Mouse (Mus musculus) limb, embryonic 14.5 days (tissue): ENCODE measurements around the gene Ispd. TPM values are rescaled to one million over a fixed set of nuclear protein-coding genes. Genes with fewer than 3 reads are reported as not detected.

ENCODE experiments used
- ATAC-seq: fragments of 200-750 bp; cut with Nextera tagmentation; 2 replicates; pipeline ENCODE4 v1.8.0; 2017; ENCODE audit warnings: low read depth, moderate number of reproducible peaks, moderate TSS enrichment; ENCODE audit not compliant: low FRiP score
- DNase-seq: peaks from one replicate; pipeline ENCODE4 v3.0.0-alpha.2; 2015; ENCODE audit warnings: low spot score
- H3K27ac ChIP-seq: fragments of 300-500 bp; sonication (generic); replicated peaks from 2 replicates; pipeline ENCODE4 v1.5.1; 2014; ENCODE audit warnings: low read depth, mild to moderate bottlenecking, low read length, moderate library complexity, mixed read lengths
- H3K27me3 ChIP-seq: fragments of 300-500 bp; sonication (generic); 2 replicates; pipeline ENCODE4 v1.6.1; 2014; ENCODE audit warnings: low read length, mixed read lengths; ENCODE audit not compliant: control insufficient read depth, insufficient read depth
- H3K36me3 ChIP-seq: fragments of 300-500 bp; sonication (generic); 2 replicates; pipeline ENCODE4 v1.6.1; 2014; ENCODE audit warnings: mild to moderate bottlenecking, low read length, moderate library complexity, mixed read lengths; ENCODE audit not compliant: control insufficient read depth, insufficient read depth
- H3K4me1 ChIP-seq: fragments of 300-500 bp; sonication (generic); 2 replicates; pipeline ENCODE4 v1.6.1; 2014; ENCODE audit warnings: antibody characterized with exemption, low read length, mixed read lengths; ENCODE audit not compliant: control insufficient read depth, insufficient read depth
- H3K4me2 ChIP-seq: fragments of 300-500 bp; sonication (generic); replicated peaks from 2 replicates; pipeline ENCODE4 v1.6.1; 2014; ENCODE audit warnings: low read depth, mild to moderate bottlenecking, low read length, moderate library complexity; ENCODE audit not compliant: severe bottlenecking
- H3K4me3 ChIP-seq: fragments of 300-500 bp; sonication (generic); replicated peaks from 2 replicates; pipeline ENCODE4 v1.5.1; 2014; ENCODE audit warnings: low read length
- H3K9ac ChIP-seq: fragments of 300-500 bp; sonication (generic); 2 replicates; pipeline ENCODE4 v1.6.1; 2014; ENCODE audit warnings: mild to moderate bottlenecking, low read depth, low read length, moderate library complexity; ENCODE audit not compliant: severe bottlenecking
- H3K9me3 ChIP-seq: fragments of 300-500 bp; sonication (generic); 2 replicates; pipeline ENCODE4 v1.6.1; 2016; ENCODE audit warnings: low read length; ENCODE audit not compliant: control insufficient read depth
- POLR2A ChIP-seq: fragments of 200-500 bp; IDR thresholded peaks from 2 replicates; pipeline ENCODE4 v1.8.0; 2012; ENCODE audit warnings: inconsistent platforms, mild to moderate bottlenecking, moderate library complexity, borderline replicate concordance; ENCODE audit not compliant: insufficient read depth, insufficient read length; ENCODE audit errors: extremely low read depth
- WGBS: fragments of 180-500 bp; shearing (Covaris S2); extraction: QIAGEN DNeasy Blood & Tissue Kit; methylation state at CpG from one replicate; pipeline ENCODE4 v1.1.7; 2014; 5-methylcytosine and 5-hydroxymethylcytosine counted together
- polyA plus RNA-seq, 2 experiments: library from polyadenylated mRNA; depleted of rRNA in 1 of 2; stranded (reverse) in 1 of 2; unstranded in 1 of 2; fragments of >200 nt; fragmentation: Nextera tagmentation in 1 of 2; extraction: Ambion mirVana in 1 of 2; gene quantifications; 2 replicates each; pipeline versions ENCODE4 v1.2.1 to v1.2.3; 2012 to 2014

The Ispd gene
- polyA plus RNA-seq, 2 experiments: 3.0 to 9.6 TPM

- Histone ChIP-seq H3K4me2 (no peak overlapping the region), H3K4me1 (no peaks in the 10 kb centered on the region), H3K9me3 (no peaks in the 10 kb centered on the region), H3K36me3 (no peaks in the 10 kb centered on the region), H3K27ac (no peak overlapping the region), H3K4me3 (no peak overlapping the region), H3K27me3 (no peaks in the 10 kb centered on the region), H3K9ac (no peak overlapping the region)
- ATAC-seq (no peak), DNase-seq (no peak)
- no peak for TF ChIP-seq POLR2A
- 52% methylated on average over 4 of the region's 4 CpGs for WGBS
Observed at GRCm38 (mm10) chr12:36531421-36532072, 150.3 kb downstream of the Ispd start.

DNA sequence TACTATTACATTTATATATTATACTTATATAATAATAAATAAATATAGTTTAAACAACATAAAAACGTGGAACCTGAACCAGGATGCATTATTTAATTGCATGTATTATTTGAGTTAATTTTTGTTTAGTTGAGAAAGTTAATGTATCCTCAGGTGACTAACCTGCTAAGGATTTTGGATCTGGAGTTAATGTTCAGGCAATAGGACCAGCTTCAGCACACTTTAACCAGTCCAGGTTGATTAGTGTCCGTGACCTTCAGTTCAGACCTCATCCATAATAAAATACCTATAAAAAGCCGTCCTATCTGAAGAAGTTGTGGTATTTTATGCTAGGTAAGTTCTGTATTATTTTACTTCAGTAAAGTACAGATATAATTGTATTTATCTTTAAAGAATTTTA is 151.3 kb downstream of the Ispd start:
- no peak for ATAC-seq

GRCm38 (mm10) chr12:36533160-36533900 is 152.1 kb downstream of the Ispd start:
- no peak for TF ChIP-seq POLR2A
- no peaks in the 10 kb centered on the region for H3K36me3 ChIP-seq
- no peak for ATAC-seq
- 89% methylated on average over 2 of the region's 2 CpGs for WGBS
- no peak overlapping the region for H3K9ac ChIP-seq
- H3K4me1 ChIP-seq: no peaks in the 10 kb centered on the region
- no peak for DNase-seq
- no peak overlapping the region for H3K27ac ChIP-seq
- H3K4me3 ChIP-seq: no peak overlapping the region
- no peaks in the 10 kb centered on the region for H3K27me3 ChIP-seq
- no peaks in the 10 kb centered on the region for H3K9me3 ChIP-seq
- no peak overlapping the region for H3K4me2 ChIP-seq

More for the DNA sequence above, 151.3 kb downstream of the Ispd start:
- Histone ChIP-seq H3K9me3 (no peaks in the 10 kb centered on the region), H3K4me3 (no peak overlapping the region), H3K27me3 (no peaks in the 10 kb centered on the region), H3K9ac (no peak overlapping the region), H3K4me1 (no peaks in the 10 kb centered on the region), H3K4me2 (no peak overlapping the region), H3K27ac (no peak overlapping the region), H3K36me3 (no peaks in the 10 kb centered on the region)
- WGBS: 75% methylated on average over 3 of the region's 3 CpGs
- DNase-seq: no peak
- TF ChIP-seq POLR2A: no peak

- Histone ChIP-seq H3K27ac (no peak overlapping the region), H3K9ac (no peak overlapping the region), H3K4me3 (no peak overlapping the region), H3K36me3 (no peaks in the 10 kb centered on the region), H3K27me3 (no peaks in the 10 kb centered on the region), H3K4me2 (no peak overlapping the region), H3K4me1 (no peaks in the 10 kb centered on the region), H3K9me3 (no peaks in the 10 kb centered on the region)
- no peak for TF ChIP-seq POLR2A
- ATAC-seq (no peak), DNase-seq (no peak)
- WGBS: 85% methylated on average over 5 of the region's 5 CpGs
Observed at GRCm38 (mm10) chr12:36534589-36534988, 153.3 kb downstream of the Ispd start.

DNA sequence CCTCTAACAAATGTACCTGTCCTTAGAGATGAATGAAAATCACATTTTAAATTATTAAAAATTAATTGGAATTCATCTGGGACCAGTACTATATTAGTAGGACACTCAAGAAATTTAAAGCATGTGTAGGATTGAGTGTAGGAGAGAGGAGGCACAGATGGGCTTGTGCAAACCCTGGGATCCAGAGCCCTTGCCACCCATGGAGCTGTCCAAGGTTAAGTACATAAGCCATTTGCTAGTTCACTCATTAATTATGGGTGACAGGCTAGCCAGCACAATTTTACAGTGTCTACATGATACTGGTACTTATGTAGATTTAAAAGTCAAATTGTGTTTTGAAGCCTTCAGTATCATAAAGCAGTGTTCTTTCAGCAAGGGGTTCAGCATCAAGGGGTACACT is 164.1 kb downstream of the Ispd start:
- no peaks in the 10 kb centered on the region for H3K9me3 ChIP-seq
- H3K4me3 ChIP-seq: no peak overlapping the region
- ATAC-seq (no peak), DNase-seq (peak; percentile 16)
- H3K4me1 ChIP-seq: no peaks in the 10 kb centered on the region
- H3K36me3 ChIP-seq: no peaks in the 10 kb centered on the region
- no peak for TF ChIP-seq POLR2A
- H3K4me2 ChIP-seq: no peak overlapping the region
- no peaks in the 10 kb centered on the region for H3K27me3 ChIP-seq
- no peak overlapping the region for H3K27ac ChIP-seq
- H3K9ac ChIP-seq: no peak overlapping the region
